Mouse (Mus musculus) WW6 (cell line): ENCODE measurements around the gene 4933402J07Rik.

ENCODE experiments used
- DNase-seq: peaks from one replicate; pipeline ENCODE4 v3.0.0-alpha.2; 2013; ENCODE audit warnings: low read depth, low spot score

4933402J07Rik gene

GRCm38 (mm10) chr8:87563553-87563952, at the start of gene 4933402J07Rik:
4933402J07Rik (plus strand) TSS chr8:87563853.
- no peak for DNase-seq

- no peak for DNase-seq
These were observed 46.5 kb upstream of the 4933402J07Rik start for GRCm38 (mm10) chr8:87517132-87517531.

GRCm38 (mm10) chr8:87525006-87525405, 38.6 kb upstream of the 4933402J07Rik start:
- no peak for DNase-seq

GRCm38 (mm10) chr8:87531176-87531575, 32.5 kb upstream of the 4933402J07Rik start:
- no peak for DNase-seq

- no peak for DNase-seq
These were observed 30.2 kb upstream of the 4933402J07Rik start for GRCm38 (mm10) chr8:87533476-87533875.

- DNase-seq = peak; percentile 13
These were observed 28.8 kb upstream of the 4933402J07Rik start for GRCm38 (mm10) chr8:87534846-87535245.

GRCm38 (mm10) chr8:87536615-87537329, 26.9 kb upstream of the 4933402J07Rik start:
- peak; percentile 55 for DNase-seq

GRCm38 (mm10) chr8:87539829-87540394, 23.7 kb upstream of the 4933402J07Rik start:
- peak; percentile 3 for DNase-seq

- DNase-seq = no peak
These were observed 13.8 kb upstream of the 4933402J07Rik start for GRCm38 (mm10) chr8:87549881-87550280.

- no peak for DNase-seq
These were observed 10.9 kb upstream of the 4933402J07Rik start for GRCm38 (mm10) chr8:87552801-87553200.

GRCm38 (mm10) chr8:87560801-87561200, 2.9 kb upstream of the 4933402J07Rik start:
- DNase-seq = no peak

GRCm38 (mm10) chr8:87569203-87569602, 5.5 kb downstream of the 4933402J07Rik start:
- no peak for DNase-seq

GRCm38 (mm10) chr8:87569706-87570563, 6.3 kb downstream of the 4933402J07Rik start:
- no peak for DNase-seq

- DNase-seq = no peak
These were observed 6.9 kb downstream of the 4933402J07Rik start for GRCm38 (mm10) chr8:87570564-87570855.

- DNase-seq = peak; percentile 42
These were observed 7.2 kb downstream of the 4933402J07Rik start for GRCm38 (mm10) chr8:87570880-87571279.

- no peak for DNase-seq
These were observed 30.6 kb downstream of the 4933402J07Rik start for GRCm38 (mm10) chr8:87594272-87594671.

- no peak for DNase-seq
These were observed 39.1 kb downstream of the 4933402J07Rik start for GRCm38 (mm10) chr8:87602731-87603130.

- DNase-seq = no peak
These were observed 45.5 kb downstream of the 4933402J07Rik start for GRCm38 (mm10) chr8:87609110-87609509.

GRCm38 (mm10) chr8:87609651-87610192, 46.1 kb downstream of the 4933402J07Rik start:
- DNase-seq = no peak

- no peak for DNase-seq
These were observed 50.0 kb downstream of the 4933402J07Rik start for GRCm38 (mm10) chr8:87613701-87614100.

GRCm38 (mm10) chr8:87619118-87619517, 55.5 kb downstream of the 4933402J07Rik start:
- no peak for DNase-seq

- DNase-seq = no peak
These were observed 55.9 kb downstream of the 4933402J07Rik start for GRCm38 (mm10) chr8:87619529-87619928.
